Mouse (Mus musculus) spleen, adult 2 months (tissue): ENCODE measurements around the gene Gm11127. TPM values are rescaled to one million over a fixed set of nuclear protein-coding genes. Genes with fewer than 3 reads are reported as not detected.

Experiments used
- DNase-seq, 2 experiments: peaks; one replicate each; pipeline versions ENCODE4 v3.0.0 to v3.0.0-alpha.2; 2012 to 2021; ENCODE audit warnings: low spot score in 2 of 2, low read depth in 1 of 2
- H3K27ac ChIP-seq: fragments of 200-500 bp; 2 replicates; pipeline ENCODE4 v1.5.1; 2012; ENCODE audit warnings: low read length, inconsistent platforms; ENCODE audit not compliant: insufficient read depth
- H3K27me3 ChIP-seq: fragments of 200-500 bp; 2 replicates; pipeline ENCODE4 v1.6.1; 2012; ENCODE audit warnings: mild to moderate bottlenecking, moderate library complexity, low read length, inconsistent platforms; ENCODE audit not compliant: control insufficient read depth, insufficient read depth
- H3K36me3 ChIP-seq: fragments of 200-500 bp; 2 replicates; pipeline ENCODE4 v1.6.1; 2012; ENCODE audit warnings: mild to moderate bottlenecking, low read length, inconsistent platforms; ENCODE audit not compliant: control insufficient read depth, insufficient read depth
- H3K4me1 ChIP-seq: fragments of 200-500 bp; 2 replicates; pipeline ENCODE4 v1.6.1; 2011; ENCODE audit warnings: inconsistent platforms; ENCODE audit not compliant: control insufficient read depth, insufficient read depth, insufficient read length
- H3K4me3 ChIP-seq: fragments of 200-500 bp; 2 replicates; pipeline ENCODE4 v1.5.1; 2011; ENCODE audit warnings: mild to moderate bottlenecking, inconsistent platforms; ENCODE audit not compliant: insufficient read depth, insufficient read length; ENCODE audit errors: extremely low read depth
- CTCF ChIP-seq: fragments of 200-500 bp; IDR thresholded peaks from 2 replicates; pipeline ENCODE4 v1.5.1; 2011; ENCODE audit warnings: mild to moderate bottlenecking, inconsistent platforms; ENCODE audit not compliant: insufficient read depth, insufficient read length, insufficient replicate concordance; ENCODE audit errors: extremely low read depth
- POLR2A ChIP-seq: fragments of 200-500 bp; IDR thresholded peaks from 2 replicates; pipeline ENCODE4 v1.6.1; 2011; ENCODE audit warnings: low read depth, low read length, inconsistent platforms
- WGBS: fragments of 180-500 bp; shearing (Covaris S2); methylation state at CpG from one replicate; pipeline ENCODE4 v1.1.7; 2018; 5-methylcytosine and 5-hydroxymethylcytosine counted together
- polyA plus RNA-seq: library from polyadenylated mRNA; depleted of rRNA; stranded (reverse); fragments of >200 nt; gene quantifications from 2 replicates; pipeline ENCODE4 v1.2.3, GENCODE M21; 2012; rRNA removed

The Gm11127 gene
- polyA plus RNA-seq, 1 experiment, result 0.19 TPM

DNA sequence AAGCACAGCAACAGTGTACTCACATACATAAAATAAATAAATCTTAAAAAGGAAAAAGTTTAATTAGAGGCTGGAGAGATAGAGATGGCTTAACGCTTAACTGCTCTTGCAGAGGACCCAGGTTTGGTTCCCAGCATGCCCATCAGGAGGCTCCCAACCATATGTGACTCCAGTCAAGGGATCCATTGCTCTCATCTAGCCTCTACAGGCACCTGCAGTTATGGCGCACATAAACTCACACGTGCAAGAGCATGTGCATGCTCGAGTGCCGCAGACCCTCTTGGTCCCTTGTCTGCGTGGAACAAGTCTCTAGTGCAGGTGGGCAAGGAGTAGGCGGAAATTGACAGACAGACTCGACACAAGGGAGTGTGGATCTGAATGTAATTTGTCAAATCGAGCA lies 36.1 kb downstream of the Gm11127 start:
- Histone ChIP-seq H3K27ac (peak overlapping the region; percentile 95), H3K27me3 (no peaks in the 10 kb centered on the region), H3K4me3 (no peak overlapping the region), H3K4me1 (peaks cover 37% of the 10 kb centered on the region), H3K36me3 (peaks cover 3% of the 10 kb centered on the region)
- no peak for DNase-seq
- TF ChIP-seq CTCF (no peak), POLR2A (no peak)
- 73% methylated on average over 9 of the region's 9 CpGs for WGBS

DNA sequence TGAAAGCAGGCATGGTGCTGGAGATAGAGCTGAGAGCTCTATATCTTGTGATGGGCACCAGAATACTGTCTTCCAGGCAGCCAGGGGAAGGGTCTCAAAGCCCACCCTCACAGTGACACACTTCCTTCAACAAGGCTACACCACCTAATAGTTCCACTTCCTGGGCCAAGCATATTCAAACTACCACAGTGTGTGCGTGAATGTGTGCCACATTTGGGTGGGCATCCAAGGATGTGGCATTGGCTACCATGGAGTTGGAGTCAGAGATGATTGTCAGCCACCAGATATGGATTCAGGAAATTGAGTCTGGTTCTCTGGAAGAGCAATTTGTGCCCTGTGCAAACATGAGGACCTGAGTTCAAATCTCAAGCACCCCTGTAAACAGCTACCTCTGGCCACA lies 36.9 kb downstream of the Gm11127 start:
- H3K36me3 ChIP-seq, result peaks cover 11% of the 10 kb centered on the region
- H3K4me1 ChIP-seq, result peaks cover 37% of the 10 kb centered on the region
- DNase-seq, result no peak
- H3K27me3 ChIP-seq, result no peaks in the 10 kb centered on the region
- TF ChIP-seq POLR2A, result no peak
- TF ChIP-seq CTCF, result no peak
- WGBS, result 41% methylated on average over 1 of the region's 1 CpGs
- H3K4me3 ChIP-seq, result no peak overlapping the region; the same call in 1 of the 2 replicates
- peak overlapping the region; percentile 95 for H3K27ac ChIP-seq

DNA sequence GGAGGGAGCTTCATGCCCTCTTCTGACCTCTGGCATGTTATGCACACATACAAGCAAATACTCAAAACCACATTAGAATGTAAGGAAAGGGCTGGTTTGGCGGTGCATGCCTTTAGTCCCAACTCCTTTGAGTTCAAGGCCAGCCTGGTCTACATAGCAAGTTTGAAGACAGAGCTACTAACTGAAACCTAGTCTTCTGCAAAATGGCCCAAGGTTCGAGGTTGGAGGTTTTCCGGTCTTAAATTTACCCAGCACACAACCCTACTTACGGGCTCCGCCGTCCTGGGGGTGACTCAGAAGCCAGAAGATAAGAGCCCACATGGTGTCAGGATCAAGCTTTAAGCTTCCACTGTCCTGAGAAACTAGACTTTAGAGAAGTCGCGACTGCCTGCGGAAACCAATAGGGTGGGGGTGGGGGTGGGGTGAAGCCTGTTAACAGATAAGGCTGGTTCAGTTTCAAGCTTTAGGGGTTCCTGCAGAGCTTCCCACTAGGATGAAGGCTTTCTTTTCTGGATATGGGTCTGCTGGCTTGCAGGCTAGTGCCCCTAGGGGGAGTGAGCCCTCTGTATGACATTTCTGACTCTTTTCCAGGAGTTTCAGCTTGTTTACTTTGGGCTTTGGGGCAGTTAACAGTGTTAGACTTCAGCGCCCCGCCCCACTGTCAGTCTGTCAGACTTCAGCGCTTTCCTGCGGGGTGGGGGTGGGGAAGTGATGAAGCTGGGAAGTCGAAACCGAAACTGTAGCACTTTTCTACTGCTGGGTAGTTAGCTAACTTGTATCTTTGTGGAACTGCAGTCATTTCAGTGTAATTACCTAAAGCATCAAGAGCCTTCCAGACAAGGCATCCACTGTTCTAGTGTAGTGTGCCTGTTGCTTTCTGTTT lies 37.7 kb downstream of the Gm11127 start, which contains the start of gene H2-T24:
Gene H2-T24 (minus strand): TSS at position 370 of the 883 bp plus-strand sequence.
- TF ChIP-seq POLR2A, result peak; percentile 4; the same call in 1 of the 2 replicates
- TF ChIP-seq CTCF, result no peak
- Histone ChIP-seq H3K36me3 (peaks cover 20% of the 10 kb centered on the region), H3K4me1 (peaks cover 37% of the 10 kb centered on the region), H3K27ac (peak within 1 kb of the TSS; percentile 95), H3K4me3 (peak within 1 kb of the TSS; percentile 73), H3K27me3 (no peaks in the 10 kb centered on the region)
- WGBS, result 3% methylated on average over 15 of the region's 15 CpGs
- DNase-seq, result peak; percentile 81 to 89

DNA sequence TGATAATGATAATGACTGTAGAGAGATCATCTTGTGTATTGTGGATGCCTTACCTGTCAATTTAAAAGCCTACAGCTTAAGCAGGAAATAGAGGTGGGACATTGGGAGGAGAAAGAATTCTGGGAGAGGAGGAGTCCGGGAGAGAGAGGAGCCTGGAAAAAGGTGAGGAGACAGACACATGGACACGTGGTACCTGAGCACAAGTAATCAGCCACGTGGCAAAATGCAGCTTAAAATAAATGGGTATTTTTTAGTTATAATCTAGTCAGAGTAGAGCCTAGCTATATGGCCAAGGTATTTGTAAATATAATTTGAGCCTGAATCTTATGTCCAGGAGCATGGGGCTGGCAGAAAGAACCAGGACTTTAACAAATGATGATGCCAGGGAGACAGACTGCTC lies 38.7 kb downstream of the Gm11127 start:
- no peak for TF ChIP-seq POLR2A
- no peak for TF ChIP-seq CTCF
- 39% methylated on average over 3 of the region's 3 CpGs for WGBS
- Histone ChIP-seq H3K36me3 (peaks cover 28% of the 10 kb centered on the region), H3K4me3 (peak overlapping the region; percentile 73), H3K27ac (peak overlapping the region; percentile 95), H3K27me3 (no peaks in the 10 kb centered on the region), H3K4me1 (peaks cover 36% of the 10 kb centered on the region)
- no peak for DNase-seq

DNA sequence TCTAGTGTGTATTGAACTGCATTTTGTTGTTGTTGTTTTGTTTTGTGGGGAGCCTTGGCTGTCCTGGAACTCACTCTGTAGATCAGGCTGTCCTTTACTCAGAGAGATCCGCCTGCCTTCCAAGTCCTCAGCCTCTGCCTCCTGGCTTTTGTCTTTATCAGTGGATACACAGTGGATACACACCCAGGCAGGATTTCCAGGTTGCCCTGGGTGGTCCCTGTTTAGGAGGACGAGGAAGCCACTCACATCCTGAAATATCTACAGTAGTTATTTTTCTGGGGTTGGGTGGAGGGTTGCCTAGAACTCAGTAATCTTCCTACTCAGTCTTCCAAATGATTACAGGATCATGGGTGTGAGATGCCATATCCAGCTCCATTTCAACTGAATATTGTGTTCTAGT lies 39.2 kb downstream of the Gm11127 start:
- 45% methylated on average over 2 of the region's 2 CpGs for whole genome bisulfite sequencing
- no peak for DNase-seq
- TF ChIP-seq POLR2A, result no peak
- TF ChIP-seq CTCF, result no peak
- peak overlapping the region; percentile 43; the same call in 1 of the 2 replicates for H3K27ac ChIP-seq
- peaks cover 30% of the 10 kb centered on the region for H3K4me1 ChIP-seq
- peak overlapping the region; percentile 47; the same call in 1 of the 2 replicates for H3K4me3 ChIP-seq
- H3K36me3 ChIP-seq, result peaks cover 33% of the 10 kb centered on the region
- no peaks in the 10 kb centered on the region for H3K27me3 ChIP-seq

DNA sequence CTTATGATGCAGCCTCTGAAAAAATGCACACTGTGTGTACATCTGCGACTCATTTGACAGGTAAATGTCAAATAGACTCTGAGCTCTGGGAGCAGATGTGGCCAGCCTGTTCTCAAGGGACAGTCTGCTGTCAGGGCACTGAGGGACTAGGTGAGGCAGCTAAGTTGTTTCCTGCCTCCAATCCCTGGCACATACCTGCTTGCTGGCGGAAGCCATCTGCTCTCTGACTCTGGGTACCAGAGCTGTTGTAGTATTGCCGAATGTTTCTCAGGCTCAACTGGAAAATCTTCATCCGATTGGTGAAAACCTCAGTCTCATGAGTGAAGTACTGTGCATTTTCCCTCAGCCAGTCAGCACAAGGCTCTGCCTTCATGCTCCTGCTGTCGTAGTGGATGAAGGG lies 41.1 kb downstream of the Gm11127 start:
- WGBS, result 93% methylated on average over 5 of the region's 5 CpGs
- no peaks in the 10 kb centered on the region for H3K27me3 ChIP-seq
- H3K4me1 ChIP-seq, result peaks cover 18% of the 10 kb centered on the region
- no peak for DNase-seq
- H3K4me3 ChIP-seq, result no peak overlapping the region
- no peak overlapping the region for H3K27ac ChIP-seq
- no peak for TF ChIP-seq POLR2A
- TF ChIP-seq CTCF, result no peak
- H3K36me3 ChIP-seq, result peaks cover 33% of the 10 kb centered on the region

DNA sequence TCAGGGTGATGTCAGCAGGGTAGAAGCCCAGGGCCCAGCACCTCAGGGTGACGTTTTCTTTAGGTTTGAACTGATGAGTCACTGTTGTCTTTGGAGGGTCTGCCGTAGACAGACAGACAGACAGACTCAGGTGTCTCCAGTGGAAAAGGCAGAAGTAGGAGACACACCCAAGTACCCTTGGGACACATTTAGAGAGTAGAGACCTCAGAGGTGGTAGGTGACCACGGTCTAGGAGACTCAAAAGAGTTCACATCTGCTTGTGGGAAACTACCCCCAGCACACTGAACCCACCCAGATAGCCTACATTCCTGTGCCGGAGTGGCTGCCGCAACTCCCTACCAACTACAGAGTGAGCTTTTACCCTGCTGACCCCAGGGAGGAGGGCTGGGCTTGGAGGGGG lies 43.2 kb downstream of the Gm11127 start:
- no peaks in the 10 kb centered on the region for H3K27me3 ChIP-seq
- peaks cover 33% of the 10 kb centered on the region for H3K36me3 ChIP-seq
- TF ChIP-seq CTCF, result no peak
- no peak for TF ChIP-seq POLR2A
- no peak overlapping the region for H3K4me3 ChIP-seq
- H3K27ac ChIP-seq, result no peak overlapping the region
- no peak for DNase-seq
- H3K4me1 ChIP-seq, result peaks cover 9% of the 10 kb centered on the region; the same call in 1 of the 2 replicates
- WGBS, result 91% methylated on average over 5 of the region's 5 CpGs

Other genes starting within 250 kb of the Gm11127 start
- 3.7 and 5.1 TPM in 2 replicates for gene Ier3, start 236.7 kb downstream of the Gm11127 start, polyA plus RNA-seq
- 29.9 and 35.8 TPM in 2 replicates for gene Flot1, start 235.1 kb downstream of the Gm11127 start, polyA plus RNA-seq
- gene Tubb5, start 220.1 kb downstream of the Gm11127 start, polyA plus RNA-seq, result 305 and 404 TPM in 2 replicates
- gene Mdc1, start 216.9 kb downstream of the Gm11127 start, polyA plus RNA-seq, result 10.8 and 11.6 TPM in 2 replicates
- gene Nrm, start 197.1 kb downstream of the Gm11127 start, polyA plus RNA-seq, result 58.5 and 84.2 TPM in 2 replicates
- gene Ppp1r18, start 192.8 kb downstream of the Gm11127 start, polyA plus RNA-seq, result 144 and 155 TPM in 2 replicates
- gene Dhx16, start 178.6 kb downstream of the Gm11127 start, polyA plus RNA-seq, result 79.1 and 85.7 TPM in 2 replicates
- gene 2310061I04Rik, start 160.9 kb downstream of the Gm11127 start, polyA plus RNA-seq, result 35.4 and 39.9 TPM in 2 replicates
- 24.3 and 34.8 TPM in 2 replicates for gene Atat1, start 148.3 kb downstream of the Gm11127 start, polyA plus RNA-seq
- 39.5 and 45.1 TPM in 2 replicates for gene Mrps18b, start 142.0 kb downstream of the Gm11127 start, polyA plus RNA-seq
- gene Ppp1r10, start 141.9 kb downstream of the Gm11127 start, polyA plus RNA-seq, result 26.1 and 27.1 TPM in 2 replicates
- gene Abcf1, start 88.6 kb downstream of the Gm11127 start, polyA plus RNA-seq, result 65.1 and 79.6 TPM in 2 replicates
- 28.9 and 33.9 TPM in 2 replicates for gene Gnl1, start 78.5 kb downstream of the Gm11127 start, polyA plus RNA-seq
- gene Prr3, start 78.1 kb downstream of the Gm11127 start, polyA plus RNA-seq, result 19.3 and 24.3 TPM in 2 replicates
- 19.1 and 19.2 TPM in 2 replicates for gene H2-T24, start 37.8 kb downstream of the Gm11127 start, polyA plus RNA-seq
- 344 and 382 TPM in 2 replicates for gene H2-T23, start 25.5 kb downstream of the Gm11127 start, polyA plus RNA-seq
- 60.3 and 61.9 TPM in 2 replicates for gene H2-T22, start 15.6 kb downstream of the Gm11127 start, polyA plus RNA-seq
- gene Gm6034, start 15.4 kb downstream of the Gm11127 start, polyA plus RNA-seq, result 0.08 and 0.22 TPM in 2 replicates
- gene Gm19684, start 63.3 kb upstream of the Gm11127 start, polyA plus RNA-seq, result 0.43 and 0.44 TPM in 2 replicates
- not detected in 2 replicates for gene Gm7030, start 71.1 kb upstream of the Gm11127 start, polyA plus RNA-seq
- 0.15 TPM in 1 of 2 replicates, not detected in the other for gene Gm8909, start 110.2 kb upstream of the Gm11127 start, polyA plus RNA-seq
- not detected in 2 replicates for gene H2-T3, start 131.9 kb upstream of the Gm11127 start, polyA plus RNA-seq
- gene Rpp21, start 199.7 kb upstream of the Gm11127 start, polyA plus RNA-seq, result 59.9 and 79.2 TPM in 2 replicates
- 16.3 and 19.7 TPM in 2 replicates for gene Trim39, start 213.9 kb upstream of the Gm11127 start, polyA plus RNA-seq
- not detected in 2 replicates for gene H2-M10.2, start 228.1 kb upstream of the Gm11127 start, polyA plus RNA-seq